Mouse (Mus musculus): ENCODE measurements around the gene Nprl2. TPM values are rescaled to one million over a fixed set of nuclear protein-coding genes. Genes with fewer than 3 reads are reported as not detected.

The Nprl2 gene
- polyA plus RNA-seq (2012): 0.68 and 0.92 TPM in 2 replicates

DNA sequence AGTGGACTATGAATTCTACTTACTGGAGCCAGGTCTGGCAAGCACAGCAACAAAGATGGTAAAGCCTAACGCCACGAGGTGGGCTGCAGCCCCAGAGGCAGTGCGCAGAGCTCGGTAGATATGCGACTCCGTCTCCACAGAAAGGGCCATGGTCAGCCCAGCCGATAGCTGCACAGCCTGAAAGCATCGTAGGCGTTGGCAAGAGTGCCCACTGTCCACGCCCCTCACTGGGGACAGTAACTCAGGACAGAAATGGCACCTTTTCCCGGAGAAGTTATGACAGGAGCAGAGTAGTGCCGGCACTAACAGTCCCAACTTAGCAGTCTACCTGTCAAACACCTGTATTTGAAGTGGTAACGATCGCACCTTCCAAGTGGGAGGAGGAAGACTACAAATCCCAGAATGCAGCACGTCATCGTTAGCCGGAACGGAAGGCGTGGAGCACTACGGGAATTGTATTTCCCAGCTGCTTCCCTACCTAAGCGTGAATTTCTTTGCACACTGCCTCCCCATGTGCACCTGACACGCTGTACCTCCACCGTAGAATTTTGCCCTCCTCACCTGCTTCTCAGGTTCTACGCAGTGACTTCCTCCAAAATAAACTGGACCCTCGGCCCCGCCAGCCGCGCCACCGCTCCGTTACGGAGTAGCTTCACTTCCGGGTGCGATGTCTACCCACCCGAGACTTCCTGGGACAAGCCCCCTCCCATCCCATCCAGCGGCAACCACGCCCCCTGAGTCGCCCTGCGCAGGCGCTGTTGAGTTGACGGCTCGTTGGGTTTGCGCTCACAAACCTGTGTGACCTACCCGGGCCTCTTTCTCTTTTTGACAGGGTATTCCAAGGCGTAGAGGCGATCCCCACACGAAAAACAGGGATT, at the start of gene Nprl2, which contains the start of gene Cyb561d2:
Nprl2 (plus strand) TSS at position 753 of the 878 bp plus-strand sequence.
Cyb561d2 (minus strand) TSS at position 720 of the 878 bp plus-strand sequence.
- no peak for TF ChIP-seq GATA1 (IDR thresholded peaks at IDR 0.05; ENCODE audit: low read length)

DNA sequence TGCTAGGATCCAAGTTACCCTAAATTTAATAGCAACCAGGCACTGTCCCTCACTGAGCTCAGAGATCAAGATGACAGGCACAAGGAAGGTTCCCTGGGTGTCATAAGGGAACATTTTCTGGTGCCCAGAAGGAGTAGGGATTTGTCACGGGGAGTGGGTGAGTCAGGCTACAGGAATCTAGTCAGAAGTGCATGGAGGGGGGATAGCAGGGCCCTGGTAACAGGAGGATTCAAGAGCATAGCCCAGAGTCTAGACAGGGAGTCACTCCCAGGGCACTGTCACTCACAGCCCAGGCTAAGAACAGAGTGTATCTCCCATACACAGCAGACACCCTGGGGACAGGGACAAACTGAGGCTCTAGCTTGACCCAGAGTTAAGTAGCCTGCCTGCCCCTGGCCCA, 48.5 kb upstream of the Nprl2 start:
- TF ChIP-seq GATA1 (IDR thresholded peaks at IDR 0.05; ENCODE audit: low read length): no peak

DNA sequence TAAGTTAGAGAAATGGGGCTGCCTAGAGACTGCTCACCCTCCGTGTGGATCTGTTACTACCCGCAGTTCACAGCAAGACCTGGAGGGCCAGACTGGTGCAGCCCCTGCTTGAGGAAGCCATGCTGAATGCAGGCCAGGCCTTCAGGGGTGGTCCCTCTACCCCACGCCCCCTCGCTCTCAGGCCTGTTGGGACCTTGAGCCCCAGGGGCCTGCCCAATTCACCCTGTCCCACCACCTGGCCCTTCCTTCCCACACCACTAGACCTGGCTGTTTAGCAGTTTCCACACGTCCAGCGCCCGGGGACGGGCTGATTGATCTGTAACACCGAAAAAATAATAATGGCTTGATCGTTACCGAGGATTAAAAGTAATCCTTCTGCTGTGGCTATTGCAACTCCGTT, 47.8 kb upstream of the Nprl2 start:
- TF ChIP-seq GATA1 (IDR thresholded peaks at IDR 0.05; ENCODE audit: low read length): no peak

DNA sequence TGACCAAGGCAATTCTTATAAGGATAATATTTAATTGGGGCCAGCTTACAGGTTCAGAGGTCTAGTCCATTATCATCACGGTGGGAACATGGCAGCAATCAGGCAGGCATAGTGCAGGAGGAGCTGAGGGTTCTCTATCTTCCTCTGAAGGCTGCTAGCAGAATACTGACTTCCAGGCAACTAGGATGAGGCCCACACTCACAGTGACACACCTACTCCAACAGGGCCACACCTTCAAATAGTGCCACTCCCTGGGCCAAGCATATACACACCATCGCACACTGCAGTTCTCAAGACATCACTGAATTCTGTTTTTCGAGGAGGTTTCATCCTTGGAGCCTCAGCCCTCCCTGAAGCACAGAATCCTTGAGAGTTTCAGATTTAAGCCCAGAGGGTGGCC, 45.7 kb upstream of the Nprl2 start:
- no peak for TF ChIP-seq GATA1 (IDR thresholded peaks at IDR 0.05; ENCODE audit: low read length)

DNA sequence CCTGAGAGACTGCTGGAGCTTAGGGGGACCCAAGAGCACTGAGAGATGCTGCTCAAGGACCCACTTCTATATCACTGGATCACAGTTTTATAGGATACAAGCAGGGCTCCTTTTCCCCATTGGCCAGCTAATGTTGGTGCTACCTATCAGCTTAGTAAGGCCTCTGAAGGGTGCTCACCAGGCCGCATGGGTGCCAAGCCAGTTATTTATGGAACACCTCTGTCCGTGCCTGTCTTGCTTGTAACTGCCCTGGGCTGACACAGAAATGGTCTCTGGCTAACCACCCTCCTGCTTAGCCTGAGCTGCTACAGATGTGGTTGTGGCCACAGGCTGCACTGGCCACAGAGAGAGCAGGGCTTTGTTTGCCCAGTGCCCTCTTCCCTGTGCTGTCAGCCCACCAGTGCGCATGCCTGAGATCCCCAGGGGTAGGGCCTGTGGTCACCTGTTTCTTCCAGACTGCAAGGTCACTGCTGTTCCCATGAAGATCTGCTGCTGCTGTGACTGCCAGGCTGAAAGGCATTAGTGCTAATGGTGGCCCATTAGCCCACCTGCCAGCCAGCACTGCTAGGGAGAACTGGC, 41.2 kb upstream of the Nprl2 start:
- no peak for TF ChIP-seq GATA1 (IDR thresholded peaks at IDR 0.05; ENCODE audit: low read length)

DNA sequence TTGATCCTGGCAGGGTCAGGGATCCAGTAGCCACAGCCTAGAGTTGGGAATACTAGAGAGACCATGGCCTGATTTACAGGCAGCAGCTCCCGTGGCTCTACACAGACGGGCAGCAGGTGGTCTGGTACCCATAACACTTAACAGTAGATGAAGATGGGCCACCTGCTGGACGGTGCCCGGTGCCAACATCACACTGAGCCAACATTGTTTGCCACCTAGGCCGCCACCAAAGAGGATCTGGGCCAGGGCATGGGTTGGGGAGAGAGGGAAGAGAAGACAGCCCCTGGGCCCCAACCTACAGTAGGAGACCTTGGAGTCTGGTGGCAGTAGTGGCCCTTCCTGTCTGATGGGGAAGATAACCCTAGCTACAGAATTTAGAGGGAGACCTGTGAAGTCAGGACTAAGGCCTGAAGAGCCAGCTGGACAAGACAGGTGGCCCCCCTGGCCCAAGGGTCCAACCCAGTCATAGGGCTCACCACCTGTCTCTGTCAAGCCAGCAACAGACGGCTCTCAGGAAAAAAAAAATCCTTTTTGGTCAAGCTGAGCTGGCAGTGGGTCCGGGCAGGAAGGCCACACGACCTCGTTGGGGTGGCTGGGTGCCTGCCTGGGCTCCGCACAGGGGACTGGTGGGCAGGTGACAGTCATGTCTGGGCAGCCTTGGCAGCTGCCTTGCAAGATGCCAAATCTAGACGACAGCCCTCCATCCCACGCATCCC, 39.7 kb upstream of the Nprl2 start:
- TF ChIP-seq GATA1 (IDR thresholded peaks at IDR 0.05; ENCODE audit: low read length): no peak

DNA sequence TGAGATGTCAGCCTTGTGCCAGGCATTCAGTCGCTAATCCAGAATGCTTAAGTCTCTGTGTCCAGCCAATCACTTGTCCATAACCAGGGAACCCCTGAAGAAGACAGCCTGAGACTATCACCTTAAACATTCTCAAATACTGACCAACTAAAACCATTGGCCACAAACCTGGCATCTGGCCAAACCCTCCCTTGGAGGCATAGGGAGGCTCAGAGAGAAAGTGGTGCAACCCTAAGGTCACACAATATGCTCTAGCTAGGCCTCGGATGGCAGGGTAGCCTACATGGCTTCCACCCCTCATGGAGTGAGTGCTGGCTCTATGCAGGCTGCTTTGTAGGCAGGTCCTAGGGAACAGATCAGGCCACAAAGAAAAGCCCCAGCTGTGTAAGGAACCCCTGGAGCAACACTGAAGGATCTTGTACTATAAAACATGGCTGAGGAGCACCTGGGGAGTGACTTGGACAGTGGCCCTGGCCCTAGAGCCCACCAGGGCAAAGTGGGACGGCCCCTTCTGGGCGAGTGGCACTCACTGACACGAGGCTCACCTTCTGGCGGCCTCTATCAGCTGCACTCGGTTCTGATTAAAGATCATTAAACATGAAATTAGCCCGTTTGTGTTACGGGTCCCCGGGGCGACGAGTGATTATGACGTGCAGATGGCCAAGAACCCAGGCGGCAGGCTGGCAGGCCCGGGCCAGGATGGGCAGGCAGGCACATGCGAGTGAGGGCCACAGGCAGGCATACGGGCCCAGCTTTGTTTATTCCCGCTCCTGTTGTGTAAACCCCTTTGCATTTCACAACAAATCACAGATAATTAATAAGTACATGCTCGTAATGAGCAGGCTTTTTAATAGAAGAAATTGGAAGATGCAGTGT, 37.1 kb upstream of the Nprl2 start:
- TF ChIP-seq GATA1 (IDR thresholded peaks at IDR 0.05; ENCODE audit: low read length): no peak

DNA sequence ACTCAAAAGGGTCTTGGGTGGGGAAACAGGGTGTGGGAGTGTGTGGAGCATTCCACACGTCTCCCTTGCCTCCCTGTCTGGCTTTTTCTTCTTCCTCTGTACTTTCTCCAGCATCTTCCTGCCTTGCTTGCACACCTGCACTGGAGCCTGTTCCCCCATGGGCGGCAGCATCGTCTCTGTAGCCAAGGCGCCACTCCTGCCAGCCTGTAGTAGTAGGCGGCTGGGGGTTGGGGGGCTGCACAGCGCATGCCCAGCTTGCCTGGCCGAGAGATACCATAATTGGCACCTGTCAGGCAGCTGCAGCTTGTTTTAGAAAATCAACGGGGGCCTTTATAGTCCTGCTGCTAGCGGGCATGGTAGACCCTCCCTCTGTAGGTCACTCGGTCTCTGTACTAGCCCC, 33.8 kb upstream of the Nprl2 start:
- no peak for TF ChIP-seq GATA1 (IDR thresholded peaks at IDR 0.05; ENCODE audit: low read length)

DNA sequence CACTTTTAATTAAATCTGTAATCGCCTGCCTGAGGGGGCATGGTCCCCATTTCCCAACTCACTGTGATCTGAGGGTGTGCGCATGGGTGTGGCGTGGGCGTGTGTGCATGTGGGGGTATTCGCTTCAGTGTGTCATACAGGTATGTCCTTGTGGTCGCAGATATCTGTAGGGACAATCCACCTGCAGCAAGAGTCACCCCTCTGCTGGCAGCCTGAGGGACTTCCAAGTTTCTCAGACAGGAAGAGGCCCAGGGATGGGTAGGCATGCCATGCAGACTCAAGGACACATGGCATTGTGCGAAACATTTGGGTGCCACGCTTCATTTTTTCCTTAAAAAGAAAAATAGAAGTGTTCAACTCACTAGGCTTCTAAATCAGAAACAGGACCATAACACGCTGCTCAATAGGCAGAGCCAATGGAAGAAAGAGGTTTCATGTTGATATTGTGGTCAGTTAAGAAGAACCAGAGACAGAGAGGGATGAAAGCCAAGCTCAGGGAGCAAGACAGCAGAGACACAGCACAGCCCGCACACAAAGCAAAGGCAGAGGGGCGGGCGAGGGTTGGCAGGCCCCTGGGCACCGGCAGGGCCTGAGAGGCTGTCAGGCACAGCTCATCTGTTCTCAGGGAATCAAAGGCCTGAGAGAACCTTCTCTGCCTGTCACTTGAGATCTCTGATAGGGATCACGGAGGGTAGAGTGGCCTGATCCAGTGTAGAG, 31.5 kb upstream of the Nprl2 start:
- TF ChIP-seq GATA1 (IDR thresholded peaks at IDR 0.05; ENCODE audit: low read length): no peak

DNA sequence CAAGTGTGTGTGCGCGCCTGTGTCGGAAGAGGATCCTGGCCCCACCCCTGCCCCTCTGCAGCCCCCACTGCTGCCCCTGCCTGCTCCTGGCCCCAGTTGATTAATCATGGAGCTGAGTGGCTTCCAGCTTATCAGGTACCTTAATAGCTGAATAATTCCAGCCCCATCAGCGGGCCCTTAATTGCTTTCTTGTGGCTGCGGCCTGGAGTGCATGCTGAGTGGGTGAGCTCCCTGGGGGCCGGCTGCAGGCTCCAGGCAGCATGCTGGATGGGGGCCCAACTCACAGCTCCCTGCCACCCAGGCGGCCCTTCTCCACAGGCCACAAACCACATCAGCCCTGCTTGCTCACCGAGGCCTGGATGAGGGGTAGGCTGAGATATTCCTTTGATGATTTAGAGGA, 30.6 kb upstream of the Nprl2 start:
- no peak for TF ChIP-seq GATA1 (IDR thresholded peaks at IDR 0.05; ENCODE audit: low read length)

DNA sequence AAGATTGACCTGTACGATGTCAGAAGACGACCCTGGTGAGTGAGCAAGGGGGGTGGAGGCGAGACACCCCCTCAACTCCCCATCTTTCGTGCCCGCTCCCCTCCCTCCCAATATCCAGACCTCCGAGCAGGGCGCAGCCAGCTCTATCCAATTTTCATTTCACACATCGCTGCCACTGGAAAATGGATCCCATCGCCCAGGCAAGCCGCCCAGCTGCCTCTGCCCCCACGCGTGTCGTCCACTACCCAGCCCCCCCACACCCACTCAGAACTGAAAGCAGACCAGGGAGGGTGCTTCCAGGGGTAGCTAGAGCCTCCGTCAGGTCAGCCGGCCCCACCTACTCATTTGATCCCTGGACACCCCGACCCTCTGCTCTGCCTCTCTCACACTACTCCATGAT, 29.7 kb upstream of the Nprl2 start:
- no peak for TF ChIP-seq GATA1 (IDR thresholded peaks at IDR 0.05; ENCODE audit: low read length)

DNA sequence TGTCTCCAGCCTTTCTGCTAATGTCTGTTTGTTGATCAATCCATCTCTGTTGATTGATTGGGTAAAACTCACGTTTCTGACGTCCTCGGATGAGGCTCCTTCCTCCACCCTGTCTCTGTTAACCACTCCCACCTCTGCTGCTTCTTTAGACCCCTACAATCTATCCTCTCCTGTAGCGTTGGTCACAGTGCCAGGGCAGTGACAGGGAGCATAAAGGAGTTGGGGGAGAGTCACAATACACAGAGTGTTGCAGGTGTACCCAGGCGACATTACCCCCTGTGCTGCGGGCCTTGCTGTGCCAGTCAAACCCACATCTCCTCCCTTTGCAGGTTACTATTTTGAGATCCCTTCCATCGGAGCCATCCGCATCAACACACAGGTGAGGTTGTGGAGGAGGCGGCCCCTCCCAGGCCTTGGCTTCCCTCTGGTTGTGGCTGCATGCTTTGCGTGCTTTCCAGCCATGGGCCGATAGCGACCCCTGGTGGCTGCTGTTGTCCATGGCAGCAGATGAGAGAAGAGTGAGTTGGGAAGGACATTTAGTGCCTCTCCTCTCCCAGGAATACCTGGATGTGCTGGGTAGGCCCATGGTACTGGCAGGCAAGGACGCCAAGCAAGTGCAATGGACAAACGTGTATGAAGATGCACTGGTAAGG, 27.6 kb upstream of the Nprl2 start:
- TF ChIP-seq GATA1 (IDR thresholded peaks at IDR 0.05; ENCODE audit: low read length): no peak

DNA sequence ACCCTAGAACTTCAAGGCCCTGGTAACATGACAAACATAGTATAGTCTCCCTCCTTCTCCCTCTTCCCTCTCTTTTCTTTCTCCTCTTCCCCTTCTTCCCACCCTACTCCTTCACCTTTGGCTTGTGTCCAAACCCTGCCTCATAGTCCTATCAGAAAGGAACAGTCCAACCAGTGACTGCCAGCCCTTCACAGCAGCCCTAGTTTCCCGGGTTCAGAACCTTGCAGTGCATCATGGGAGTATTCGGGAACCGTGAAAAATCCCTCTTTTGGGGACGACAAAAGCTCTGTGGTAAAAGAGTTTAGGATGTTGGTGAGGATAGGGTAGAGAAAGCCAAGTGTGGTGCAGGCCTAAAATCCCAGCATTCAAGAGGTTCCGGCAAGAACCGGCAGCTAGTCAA, 21.7 kb upstream of the Nprl2 start:
- no peak for TF ChIP-seq GATA1 (IDR thresholded peaks at IDR 0.05; ENCODE audit: low read length)

DNA sequence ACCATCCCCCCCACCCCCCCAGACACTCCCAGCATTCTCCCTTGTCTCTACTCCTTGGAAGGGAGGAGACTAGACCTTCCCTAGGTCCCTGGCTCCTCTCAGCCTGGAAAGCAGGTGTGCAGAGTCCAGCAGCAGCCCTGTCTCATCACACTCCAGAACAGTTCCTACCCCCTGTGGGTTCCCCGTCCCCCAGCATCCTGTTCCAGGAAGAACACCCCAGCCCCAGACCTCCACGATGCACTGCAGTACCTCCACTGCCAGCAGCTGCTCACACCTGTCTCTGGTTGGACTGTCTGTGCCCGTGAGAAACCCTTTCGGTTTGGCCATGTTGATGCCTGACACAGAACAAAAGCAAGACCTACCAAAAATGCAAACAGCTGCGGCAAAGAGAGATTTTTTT, 20.8 kb upstream of the Nprl2 start:
- TF ChIP-seq GATA1 (IDR thresholded peaks at IDR 0.05; ENCODE audit: low read length): no peak

Data from G1E-ER4 (cell line).